Mouse (Mus musculus) E14TG2a.4 (cell line): ENCODE results near the gene Dock8.

Experiments used
- H3K27me3 ChIP-seq: 2 replicates; pipeline ENCODE4 v1.6.1; 2014; ENCODE audit warnings: low read length, control low read depth; ENCODE audit not compliant: insufficient read depth
- H3K36me3 ChIP-seq: 2 replicates; pipeline ENCODE4 v1.6.1; 2014; ENCODE audit warnings: low read length, control low read depth; ENCODE audit not compliant: insufficient read depth
- H3K4me1 ChIP-seq: replicated peaks from 2 replicates; pipeline ENCODE4 v1.6.1; 2014; ENCODE audit warnings: low read depth, low read length, control low read depth
- H3K4me3 ChIP-seq: replicated peaks from 2 replicates; pipeline ENCODE4 v1.5.1; 2014; ENCODE audit warnings: mild to moderate bottlenecking, low read length
- H3K9me3 ChIP-seq: 2 replicates; pipeline ENCODE4 v1.6.1; 2014; ENCODE audit warnings: low read length, control low read depth
- CTCF ChIP-seq: conservative IDR thresholded peaks from 2 replicates; pipeline ENCODE4 v1.5.1; 2014; ENCODE audit warnings: low read length
- NANOG ChIP-seq: IDR thresholded peaks from 2 replicates; pipeline ENCODE4 v1.6.1; 2014; ENCODE audit warnings: borderline replicate concordance, low read length, mixed read lengths
- POU5F1 ChIP-seq: IDR thresholded peaks from 2 replicates; pipeline ENCODE4 v1.6.1; 2014; ENCODE audit warnings: low read length, borderline replicate concordance

The Dock8 gene

GRCm38 (mm10) chr19:24978852-24979842 is 20.2 kb upstream of the Dock8 start:
- H3K9me3 ChIP-seq = no peaks in the 10 kb centered on the region
- H3K27me3 ChIP-seq = 0 out of 2 replicates have a peak, but pooled peaks cover 3% of the 10 kb centered on the region
- H3K36me3 ChIP-seq = no peaks in the 10 kb centered on the region
- H3K4me1 ChIP-seq = peaks cover 6% of the 10 kb centered on the region
- H3K4me3 ChIP-seq = no peak overlapping the region
- no peak for TF ChIP-seq NANOG
- TF ChIP-seq CTCF = no peak
- no peak for TF ChIP-seq POU5F1

- no peak for TF ChIP-seq NANOG
- no peak for TF ChIP-seq CTCF
- TF ChIP-seq POU5F1 = no peak
- Histone ChIP-seq H3K9me3 (no peaks in the 10 kb centered on the region), H3K4me3 (no peak overlapping the region), H3K36me3 (no peaks in the 10 kb centered on the region), H3K4me1 (peaks cover 6% of the 10 kb centered on the region), H3K27me3 (peaks cover 3% of the 10 kb centered on the region; the same call in 1 of the 2 replicates)
These were observed 18.0 kb upstream of the Dock8 start for GRCm38 (mm10) chr19:24981294-24981693.

GRCm38 (mm10) chr19:24983050-24983449 is 16.3 kb upstream of the Dock8 start:
- peaks cover 6% of the 10 kb centered on the region for H3K4me1 ChIP-seq
- H3K27me3 ChIP-seq = peaks cover 3% of the 10 kb centered on the region; the same call in 1 of the 2 replicates
- H3K4me3 ChIP-seq = no peak overlapping the region
- H3K9me3 ChIP-seq = no peaks in the 10 kb centered on the region
- no peak for TF ChIP-seq CTCF
- no peak for TF ChIP-seq POU5F1
- TF ChIP-seq NANOG = no peak
- H3K36me3 ChIP-seq = no peaks in the 10 kb centered on the region

- peaks cover 6% of the 10 kb centered on the region for H3K4me1 ChIP-seq
- H3K36me3 ChIP-seq = no peaks in the 10 kb centered on the region
- no peak for TF ChIP-seq NANOG
- no peak for TF ChIP-seq CTCF
- no peak for TF ChIP-seq POU5F1
- H3K9me3 ChIP-seq = no peaks in the 10 kb centered on the region
- no peak overlapping the region for H3K4me3 ChIP-seq
- H3K27me3 ChIP-seq = peaks cover 3% of the 10 kb centered on the region; the same call in 1 of the 2 replicates
These were observed 15.4 kb upstream of the Dock8 start for GRCm38 (mm10) chr19:24983857-24984498.

GRCm38 (mm10) chr19:24985045-24985444 is 14.3 kb upstream of the Dock8 start:
- no peak for TF ChIP-seq NANOG
- TF ChIP-seq CTCF = no peak
- no peak for TF ChIP-seq POU5F1
- Histone ChIP-seq H3K9me3 (no peaks in the 10 kb centered on the region), H3K27me3 (no peaks in the 10 kb centered on the region; the same call in 1 of the 2 replicates), H3K4me3 (no peak overlapping the region), H3K36me3 (no peaks in the 10 kb centered on the region), H3K4me1 (peaks cover 6% of the 10 kb centered on the region)

- TF ChIP-seq NANOG (no peak), CTCF (no peak), POU5F1 (no peak)
- H3K27me3 ChIP-seq = peaks cover 3% of the 10 kb centered on the region; the same call in 1 of the 2 replicates
- no peak overlapping the region for H3K4me3 ChIP-seq
- H3K36me3 ChIP-seq = no peaks in the 10 kb centered on the region
- H3K4me1 ChIP-seq = no peaks in the 10 kb centered on the region
- H3K9me3 ChIP-seq = no peaks in the 10 kb centered on the region
These were observed 12.0 kb upstream of the Dock8 start for GRCm38 (mm10) chr19:24987355-24987754.

- Histone ChIP-seq H3K9me3 (no peaks in the 10 kb centered on the region), H3K4me3 (no peak overlapping the region), H3K4me1 (no peaks in the 10 kb centered on the region; the same call in 1 of the 2 replicates), H3K36me3 (no peaks in the 10 kb centered on the region), H3K27me3 (peaks cover 3% of the 10 kb centered on the region; the same call in 1 of the 2 replicates)
- TF ChIP-seq CTCF (no peak), POU5F1 (no peak), NANOG (no peak)
These were observed 10.5 kb upstream of the Dock8 start for GRCm38 (mm10) chr19:24988831-24989230.

GRCm38 (mm10) chr19:24990138-24990822 is 9.1 kb upstream of the Dock8 start:
- no peak overlapping the region for H3K4me3 ChIP-seq

More at GRCm38 (mm10) chr19:24990138-24990822, 9.1 kb upstream of the Dock8 start:
- H3K27me3 ChIP-seq = peaks cover 3% of the 10 kb centered on the region; the same call in 1 of the 2 replicates
- no peaks in the 10 kb centered on the region for H3K9me3 ChIP-seq
- H3K36me3 ChIP-seq = no peaks in the 10 kb centered on the region
- no peaks in the 10 kb centered on the region; the same call in 1 of the 2 replicates for H3K4me1 ChIP-seq
- TF ChIP-seq POU5F1 (no peak), CTCF (no peak), NANOG (no peak)
